Mouse (Mus musculus): ENCODE measurements at regions not wholly inside any gene's neighbourhood (a gene's known extent, or its start where the extent isn't known, plus 50 kb on each side); places are given as distances from the start of the nearest gene placed in this dataset.
A peak's percentile ranks its signal among the peaks of the same experiment; 100 is the strongest.

DNA sequence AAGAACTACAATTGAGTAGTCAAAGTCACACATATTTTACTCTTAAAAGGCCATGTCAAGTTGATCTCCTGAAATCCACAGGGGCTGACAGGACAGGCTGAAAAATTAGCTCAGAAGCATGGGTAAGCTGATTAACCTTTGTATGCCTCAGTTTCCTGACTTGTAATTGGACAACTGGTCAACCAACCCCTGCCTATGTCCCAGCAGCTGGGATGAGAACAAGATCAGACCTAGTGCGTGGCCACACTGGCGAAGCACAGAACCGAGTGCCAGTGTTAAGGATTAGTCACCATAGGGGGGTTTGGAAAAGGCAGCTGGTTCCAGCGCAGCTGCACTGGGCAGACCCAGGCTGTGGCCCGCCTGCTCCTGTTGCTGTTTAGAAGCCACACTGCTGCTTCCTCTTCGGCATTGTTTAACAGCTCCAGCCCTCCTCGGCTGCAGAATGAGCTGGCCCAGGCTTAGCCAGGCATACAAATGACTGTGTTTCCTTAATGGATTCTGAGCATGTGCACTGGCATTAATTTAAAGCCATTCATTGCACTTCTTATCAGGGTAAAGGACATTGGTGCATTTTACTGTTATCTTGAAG lies 120.1 kb upstream of the Dock1 start:
- 45% methylated on average over 7 of the region's 7 CpGs for WGBS
- Histone ChIP-seq H3K27ac (ENCODE audit: low read depth, low read length) (no peak overlapping the region), H3K36me3 (ENCODE audit: control insufficient read depth, insufficient read depth, low read length) (no peaks in the 10 kb centered on the region; the same call in 1 of the 2 replicates), H3K9ac (ENCODE audit: low read depth, low read length) (no peak overlapping the region), H3K27me3 (replicated peaks; ENCODE audit: control insufficient read depth, insufficient read depth, low read length) (no peaks in the 10 kb centered on the region), H3K4me3 (ENCODE audit: low read depth, low read length) (no peak overlapping the region), H3K4me2 (no peak overlapping the region), H3K4me1 (replicated peaks; ENCODE audit: control insufficient read depth, insufficient read depth, low read length) (no peaks in the 10 kb centered on the region), H3K9me3 (ENCODE audit: control insufficient read depth, low read length) (no peaks in the 10 kb centered on the region)
- ATAC-seq (replicated peaks; ENCODE audit: low FRiP score) (no peak), DNase-seq (ENCODE audit: low spot score) (no peak)

DNA sequence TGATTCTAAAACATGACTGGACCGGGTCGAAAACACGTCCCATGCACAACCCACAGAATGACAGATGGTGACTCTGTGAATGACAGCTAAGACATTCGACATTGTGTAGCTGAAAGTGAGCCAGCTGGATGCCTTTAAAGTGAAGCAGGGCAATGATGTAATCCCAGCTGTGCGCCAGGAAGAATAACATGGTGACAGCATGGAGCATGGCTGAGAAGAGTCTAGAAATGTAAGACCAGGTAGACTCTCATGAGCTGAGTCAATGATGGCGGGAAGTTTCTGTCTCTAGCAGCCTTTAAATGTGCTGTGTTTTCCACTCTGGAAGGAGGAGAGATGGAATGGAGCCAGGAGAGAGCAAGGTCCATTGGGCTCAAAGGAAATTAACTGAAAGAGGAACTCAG lies 118.4 kb upstream of the Dock1 start:
- H3K27ac ChIP-seq (ENCODE audit: low read depth, low read length), result no peak overlapping the region
- H3K9ac ChIP-seq (ENCODE audit: low read depth, low read length), result no peak overlapping the region
- H3K9me3 ChIP-seq (ENCODE audit: control insufficient read depth, low read length), result no peaks in the 10 kb centered on the region
- H3K4me1 ChIP-seq (replicated peaks; ENCODE audit: control insufficient read depth, insufficient read depth, low read length), result no peaks in the 10 kb centered on the region
- no peaks in the 10 kb centered on the region; the same call in 1 of the 2 replicates for H3K36me3 ChIP-seq (ENCODE audit: control insufficient read depth, insufficient read depth, low read length)
- DNase-seq (ENCODE audit: low spot score) (no peak), ATAC-seq (replicated peaks; ENCODE audit: low FRiP score) (no peak)
- no peak overlapping the region for H3K4me3 ChIP-seq (ENCODE audit: low read depth, low read length)
- WGBS, result 70% methylated on average over 6 of the region's 6 CpGs
- H3K4me2 ChIP-seq, result no peak overlapping the region
- no peaks in the 10 kb centered on the region for H3K27me3 ChIP-seq (replicated peaks; ENCODE audit: control insufficient read depth, insufficient read depth, low read length)

DNA sequence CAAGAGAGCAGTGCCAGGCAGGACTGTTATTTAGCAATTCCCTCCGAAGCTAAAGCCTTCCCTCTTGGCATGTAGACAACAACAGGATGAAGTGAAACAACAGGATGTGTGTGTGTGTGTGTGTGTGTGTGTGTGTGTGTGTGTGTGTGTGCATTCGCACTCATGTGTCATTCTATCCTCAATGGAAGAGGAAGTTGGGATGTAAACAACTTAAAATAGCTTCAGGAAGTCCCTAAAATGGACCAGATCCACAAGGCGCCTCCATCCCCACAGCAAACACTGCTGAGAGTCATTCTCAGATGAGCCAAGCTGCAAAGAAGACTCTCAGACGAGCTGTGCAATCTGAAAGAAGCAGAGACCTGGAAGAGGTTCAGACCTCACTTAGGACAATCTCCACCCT lies 114.4 kb upstream of the Dock1 start:
- Histone ChIP-seq H3K27me3 (replicated peaks; ENCODE audit: control insufficient read depth, insufficient read depth, low read length) (no peaks in the 10 kb centered on the region), H3K4me3 (ENCODE audit: low read depth, low read length) (no peak overlapping the region), H3K36me3 (ENCODE audit: control insufficient read depth, insufficient read depth, low read length) (no peaks in the 10 kb centered on the region), H3K9me3 (ENCODE audit: control insufficient read depth, low read length) (no peaks in the 10 kb centered on the region), H3K27ac (ENCODE audit: low read depth, low read length) (no peak overlapping the region; the same call in 1 of the 2 replicates), H3K4me1 (replicated peaks; ENCODE audit: control insufficient read depth, insufficient read depth, low read length) (no peaks in the 10 kb centered on the region), H3K4me2 (no peak overlapping the region), H3K9ac (ENCODE audit: low read depth, low read length) (no peak overlapping the region)
- DNase-seq (ENCODE audit: low spot score) (no peak), ATAC-seq (replicated peaks; ENCODE audit: low FRiP score) (no peak)
- 38% methylated on average over 4 of the region's 4 CpGs for WGBS

DNA sequence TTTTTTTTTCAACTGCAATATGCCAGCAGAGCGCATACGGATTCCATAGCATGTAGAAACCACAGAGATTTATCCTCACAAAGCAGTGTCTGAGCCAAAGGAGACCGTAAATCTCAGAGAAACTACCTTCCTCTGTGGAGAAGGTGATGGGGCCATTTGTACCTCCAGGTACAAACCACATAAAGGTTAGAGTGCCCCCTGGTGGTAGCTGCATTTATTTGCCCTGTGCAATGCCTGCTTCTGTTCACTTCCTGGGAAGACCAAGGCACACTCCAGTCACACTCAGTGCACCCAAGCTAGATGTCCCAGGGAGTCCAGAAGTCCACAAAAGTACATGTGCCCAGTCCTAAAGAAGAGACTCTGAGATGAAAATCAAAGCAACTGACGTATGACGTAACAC lies 104.1 kb upstream of the Dock1 start:
- Histone ChIP-seq H3K4me2 (no peak overlapping the region), H3K27ac (ENCODE audit: low read depth, low read length) (no peak overlapping the region), H3K27me3 (replicated peaks; ENCODE audit: control insufficient read depth, insufficient read depth, low read length) (no peaks in the 10 kb centered on the region), H3K36me3 (ENCODE audit: control insufficient read depth, insufficient read depth, low read length) (no peaks in the 10 kb centered on the region), H3K9ac (ENCODE audit: low read depth, low read length) (no peak overlapping the region), H3K4me3 (ENCODE audit: low read depth, low read length) (no peak overlapping the region), H3K9me3 (ENCODE audit: control insufficient read depth, low read length) (no peaks in the 10 kb centered on the region), H3K4me1 (replicated peaks; ENCODE audit: control insufficient read depth, insufficient read depth, low read length) (no peaks in the 10 kb centered on the region)
- WGBS, result 78% methylated on average over 5 of the region's 5 CpGs
- ATAC-seq (replicated peaks; ENCODE audit: low FRiP score) (0 out of 2 replicates have a peak, but pooled peaks have one; percentile 36), DNase-seq (ENCODE audit: low spot score) (peak; percentile 51)

DNA sequence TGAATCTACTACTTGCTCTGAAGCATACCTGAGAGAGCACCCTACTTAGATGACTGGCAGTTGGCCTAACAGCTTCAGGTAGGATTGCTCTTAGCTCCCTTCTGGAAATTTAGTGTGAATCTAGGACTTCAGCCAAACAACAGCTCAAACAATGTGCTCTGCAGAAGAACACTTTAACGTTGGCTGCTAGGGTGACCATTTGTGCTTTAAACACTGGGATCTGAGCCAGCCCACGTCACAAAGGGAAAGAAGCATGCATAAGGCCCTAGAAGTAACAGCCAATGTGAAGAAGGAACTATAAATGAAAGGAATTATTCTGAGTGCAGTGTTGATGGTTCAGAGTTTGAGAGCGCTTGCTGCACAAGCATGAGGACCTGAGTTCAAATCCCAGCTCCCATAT lies 101.2 kb upstream of the Dock1 start:
- H3K4me2 ChIP-seq, result no peak overlapping the region
- WGBS, result 84% methylated on average over 3 of the region's 3 CpGs

DNA sequence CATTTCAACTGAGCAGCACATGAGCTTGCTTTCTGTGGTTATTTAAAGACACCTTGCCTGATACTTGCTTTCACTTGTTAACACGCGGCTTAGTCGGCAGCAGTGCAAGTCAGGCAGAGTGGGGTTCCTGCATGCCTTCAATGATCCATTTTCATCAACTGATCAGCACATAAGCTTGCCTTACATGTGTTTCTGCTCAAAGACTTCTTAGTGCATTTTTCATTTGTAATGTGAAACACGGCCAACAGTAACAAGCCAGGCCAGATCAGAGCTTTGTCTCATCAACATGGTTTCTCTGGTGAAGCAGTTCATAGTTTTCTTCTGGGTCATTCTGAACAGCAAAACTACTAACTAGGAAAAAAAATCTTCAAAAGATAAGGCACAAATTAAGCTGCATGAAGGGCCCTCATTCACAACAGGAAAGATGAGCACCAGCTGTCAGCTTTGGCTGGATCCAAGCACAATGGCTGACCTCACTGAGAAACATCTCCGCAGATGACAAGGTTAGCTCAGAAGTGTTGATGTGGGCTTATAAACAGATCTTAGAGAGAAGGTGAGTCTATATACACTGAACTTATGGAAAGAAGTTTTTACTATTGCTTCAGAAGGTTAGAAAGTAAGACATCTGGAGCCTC lies 100.2 kb upstream of the Dock1 start:
- Histone ChIP-seq H3K9ac (ENCODE audit: low read depth, low read length) (no peak overlapping the region), H3K4me3 (ENCODE audit: low read depth, low read length) (no peak overlapping the region), H3K36me3 (ENCODE audit: control insufficient read depth, insufficient read depth, low read length) (no peaks in the 10 kb centered on the region), H3K27me3 (replicated peaks; ENCODE audit: control insufficient read depth, insufficient read depth, low read length) (no peaks in the 10 kb centered on the region), H3K9me3 (ENCODE audit: control insufficient read depth, low read length) (no peaks in the 10 kb centered on the region), H3K4me1 (replicated peaks; ENCODE audit: control insufficient read depth, insufficient read depth, low read length) (no peaks in the 10 kb centered on the region), H3K27ac (ENCODE audit: low read depth, low read length) (no peak overlapping the region), H3K4me2 (no peak overlapping the region)
- DNase-seq (ENCODE audit: low spot score), result no peak
- no peak for ATAC-seq (replicated peaks; ENCODE audit: low FRiP score)
- 86% methylated on average over 5 of the region's 5 CpGs for WGBS

More for the DNA sequence above, 101.2 kb upstream of the Dock1 start:
- H3K9me3 ChIP-seq (ENCODE audit: control insufficient read depth, low read length), result no peaks in the 10 kb centered on the region
- ATAC-seq (replicated peaks; ENCODE audit: low FRiP score) (no peak), DNase-seq (ENCODE audit: low spot score) (no peak)
- H3K9ac ChIP-seq (ENCODE audit: low read depth, low read length), result no peak overlapping the region
- H3K36me3 ChIP-seq (ENCODE audit: control insufficient read depth, insufficient read depth, low read length), result no peaks in the 10 kb centered on the region
- H3K4me3 ChIP-seq (ENCODE audit: low read depth, low read length), result no peak overlapping the region
- no peaks in the 10 kb centered on the region for H3K27me3 ChIP-seq (replicated peaks; ENCODE audit: control insufficient read depth, insufficient read depth, low read length)
- no peaks in the 10 kb centered on the region for H3K4me1 ChIP-seq (replicated peaks; ENCODE audit: control insufficient read depth, insufficient read depth, low read length)
- H3K27ac ChIP-seq (ENCODE audit: low read depth, low read length), result no peak overlapping the region

DNA sequence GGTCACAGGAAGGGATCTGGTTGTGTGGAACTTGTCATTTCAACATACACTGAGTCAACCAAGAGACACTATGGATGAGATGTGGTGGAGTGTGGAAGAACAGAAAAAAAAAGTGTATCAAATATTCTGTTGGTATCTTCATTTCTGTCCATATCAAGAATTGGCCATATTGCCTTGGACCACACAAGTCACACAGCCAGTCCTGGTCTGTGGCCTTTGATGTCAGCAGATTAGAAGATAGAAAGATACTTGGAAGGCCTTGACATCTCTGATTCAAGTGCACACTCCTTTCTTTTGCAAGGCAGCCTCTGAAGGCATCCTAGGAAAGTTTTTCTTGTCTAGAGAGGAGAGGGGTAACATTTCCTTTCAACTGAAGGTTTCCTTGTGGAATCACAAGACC lies 88.7 kb upstream of the Dock1 start:
- H3K9me3 ChIP-seq (ENCODE audit: control insufficient read depth, low read length), result no peaks in the 10 kb centered on the region
- no peak for ATAC-seq (replicated peaks; ENCODE audit: low FRiP score)

DNA sequence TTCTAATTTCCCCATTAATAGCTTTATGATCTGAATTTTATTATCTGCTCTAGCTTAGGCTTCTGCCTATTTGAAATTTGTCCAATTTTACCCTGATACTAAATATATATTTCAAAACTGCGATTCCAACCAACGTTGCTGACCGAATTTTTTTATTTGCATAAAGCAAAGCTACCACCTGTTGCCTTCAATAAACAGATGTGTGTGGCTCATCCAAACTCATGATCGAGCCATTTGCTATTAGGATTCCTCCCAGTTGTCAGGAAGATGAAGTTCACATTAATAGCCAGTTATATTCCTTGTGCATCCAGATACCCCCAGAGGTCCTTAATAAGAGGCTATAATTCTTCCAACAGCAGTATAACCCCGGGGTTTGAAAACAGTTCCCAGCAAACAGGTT lies 85.0 kb upstream of the Dock1 start:
- no peak overlapping the region for H3K9ac ChIP-seq (ENCODE audit: low read depth, low read length)
- H3K4me1 ChIP-seq (replicated peaks; ENCODE audit: control insufficient read depth, insufficient read depth, low read length), result no peaks in the 10 kb centered on the region
- no peak overlapping the region for H3K4me3 ChIP-seq (ENCODE audit: low read depth, low read length)
- no peak for ATAC-seq (replicated peaks; ENCODE audit: low FRiP score)
- no peak overlapping the region for H3K27ac ChIP-seq (ENCODE audit: low read depth, low read length)
- WGBS, result 77% methylated on average over 5 of the region's 5 CpGs
- H3K9me3 ChIP-seq (ENCODE audit: control insufficient read depth, low read length), result no peaks in the 10 kb centered on the region
- no peaks in the 10 kb centered on the region for H3K36me3 ChIP-seq (ENCODE audit: control insufficient read depth, insufficient read depth, low read length)
- DNase-seq (ENCODE audit: low spot score), result no peak
- H3K27me3 ChIP-seq (replicated peaks; ENCODE audit: control insufficient read depth, insufficient read depth, low read length), result no peaks in the 10 kb centered on the region
- H3K4me2 ChIP-seq, result no peak overlapping the region

More for the DNA sequence above, 88.7 kb upstream of the Dock1 start:
- Histone ChIP-seq H3K4me1 (replicated peaks; ENCODE audit: control insufficient read depth, insufficient read depth, low read length) (no peaks in the 10 kb centered on the region), H3K4me2 (no peak overlapping the region), H3K9ac (ENCODE audit: low read depth, low read length) (no peak overlapping the region), H3K27me3 (replicated peaks; ENCODE audit: control insufficient read depth, insufficient read depth, low read length) (no peaks in the 10 kb centered on the region), H3K27ac (ENCODE audit: low read depth, low read length) (no peak overlapping the region), H3K36me3 (ENCODE audit: control insufficient read depth, insufficient read depth, low read length) (no peaks in the 10 kb centered on the region), H3K4me3 (ENCODE audit: low read depth, low read length) (no peak overlapping the region)
- no peak for DNase-seq (ENCODE audit: low spot score)

DNA sequence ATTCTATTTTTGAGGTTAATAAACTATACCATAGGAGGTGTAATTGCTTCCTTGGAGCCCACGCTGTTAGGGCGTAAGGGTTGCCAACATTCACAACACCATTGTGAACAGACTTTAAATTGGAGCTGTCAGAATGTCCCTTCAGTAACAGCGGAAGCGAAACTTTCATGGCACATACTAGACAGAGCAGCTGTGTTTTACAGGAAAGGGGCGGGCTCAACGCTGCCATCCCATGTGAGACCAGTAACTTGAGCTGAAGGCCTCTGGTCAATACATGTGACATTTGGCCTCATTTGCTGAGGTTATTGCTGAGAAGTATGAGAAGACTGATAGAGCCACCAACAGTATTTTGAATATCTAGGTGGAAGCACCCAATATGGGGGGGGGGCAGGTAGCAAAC lies 83.5 kb upstream of the Dock1 start:
- H3K9me3 ChIP-seq (ENCODE audit: control insufficient read depth, low read length), result no peaks in the 10 kb centered on the region
- H3K36me3 ChIP-seq (ENCODE audit: control insufficient read depth, insufficient read depth, low read length), result no peaks in the 10 kb centered on the region
- no peak overlapping the region for H3K4me2 ChIP-seq
- no peak overlapping the region for H3K9ac ChIP-seq (ENCODE audit: low read depth, low read length)
- H3K27ac ChIP-seq (ENCODE audit: low read depth, low read length), result no peak overlapping the region
- H3K4me1 ChIP-seq (replicated peaks; ENCODE audit: control insufficient read depth, insufficient read depth, low read length), result no peaks in the 10 kb centered on the region
- 87% methylated on average over 6 of the region's 6 CpGs for WGBS
- ATAC-seq (replicated peaks; ENCODE audit: low FRiP score), result no peak
- no peaks in the 10 kb centered on the region for H3K27me3 ChIP-seq (replicated peaks; ENCODE audit: control insufficient read depth, insufficient read depth, low read length)
- no peak overlapping the region for H3K4me3 ChIP-seq (ENCODE audit: low read depth, low read length)
- no peak for DNase-seq (ENCODE audit: low spot score)

All from liver, embryonic 11.5 days (tissue).